Mouse (Mus musculus) liver, postnatal 0 days (tissue): ENCODE measurements at regions not wholly inside any gene's neighbourhood (a gene's known extent, or its start where the extent isn't known, plus 50 kb on each side); places are given as distances from the start of the nearest gene placed in this dataset.

Experiments
- CTCF ChIP-seq: sonication (generic); IDR thresholded peaks from 2 replicates; pipeline ENCODE4 v1.5.1; 2016; ENCODE audit warnings: antibody characterized with exemption, low read depth
- EP300 ChIP-seq: IDR thresholded peaks from 2 replicates; pipeline ENCODE4 v1.6.1; 2016; ENCODE audit warnings: antibody characterized with exemption, low read depth, mild to moderate bottlenecking

DNA sequence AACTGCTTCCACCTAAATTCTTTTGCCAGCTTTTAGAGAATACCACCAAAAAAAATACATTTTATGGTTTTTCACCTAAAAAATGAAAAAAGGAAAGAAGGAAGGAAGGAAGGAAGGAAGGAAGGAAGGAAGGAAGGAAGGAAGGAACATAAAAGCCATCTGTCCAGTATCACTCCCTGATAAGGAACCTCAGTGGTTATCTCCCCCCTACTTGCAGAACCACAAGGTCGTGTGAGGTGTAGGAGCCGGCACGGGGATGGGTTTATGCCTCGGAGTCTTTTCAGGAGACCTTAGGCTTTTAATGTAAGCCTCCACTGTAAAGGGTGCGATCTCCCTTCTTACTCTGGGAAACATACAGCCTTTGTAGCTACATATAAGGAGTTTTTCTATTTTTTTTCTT is 180.8 kb upstream of the Kbtbd8 start:
- TF ChIP-seq CTCF (no peak), EP300 (no peak)
